27 mouse cellular contexts compared by ENCODE assay signal in the genomic region with DNA sequence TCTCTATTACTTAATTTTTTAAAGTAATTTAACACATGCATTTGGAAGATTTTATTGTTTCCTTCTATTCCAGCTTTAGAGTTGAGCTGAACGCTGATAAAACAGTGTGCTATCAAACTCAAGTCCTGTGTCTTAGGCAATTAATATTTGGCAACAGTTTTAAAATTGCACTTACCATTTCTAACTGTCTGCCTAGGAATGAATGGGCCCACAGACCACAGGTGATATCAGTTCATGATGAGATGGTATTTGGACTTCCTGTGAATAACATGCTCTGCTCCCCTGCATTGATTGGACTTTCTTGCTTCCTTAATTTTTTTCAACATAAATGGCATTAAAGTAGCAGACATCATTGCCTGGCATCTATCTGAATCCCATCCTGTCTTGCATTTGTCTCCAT.
"Had no signal": no experiment of that assay in that cellular context is flagged by ENCODE, and none has a peak within 500 bp of the region (broad histone marks: within the 10 kb centered on the region; RNA-seq: fewer than 3 reads in every experiment).

No protein-coding gene starts in this region.

- H3K9ac ChIP-seq: embryonic facial prominence, embryonic 12.5 days; embryonic facial prominence, embryonic 13.5 days; embryonic facial prominence, embryonic 15.5 days; forebrain, embryonic 12.5 days; forebrain, embryonic 13.5 days; forebrain, embryonic 15.5 days; forebrain, postnatal 0 days had no signal

- DNase-seq: cerebellum, adult 9-10 months; cerebellum, adult 9-11 months; cerebellum, postnatal 10 days; cerebellum, postnatal 14 days; cerebellum, postnatal 25 days; cerebellum, postnatal 36 days; embryo, embryonic 11 days; forebrain, postnatal 0 days; gastrocnemius, adult 2 months; gastrocnemius, postnatal 10 days; gastrocnemius, postnatal 14 days; gastrocnemius, postnatal 25 days; gastrocnemius, postnatal 36 days; heart, adult 11 months; heart, adult 18-20 months; heart, adult 2 months had no signal

- H3K27ac ChIP-seq: embryonic facial prominence, embryonic 10.5 days; embryonic facial prominence, embryonic 12.5 days; embryonic facial prominence, embryonic 13.5 days; embryonic facial prominence, embryonic 15.5 days; forebrain, embryonic 10.5 days; forebrain, embryonic 12.5 days; forebrain, embryonic 13.5 days; forebrain, embryonic 15.5 days; gastrocnemius, adult 2 months; heart, adult 2 months had no signal

- ATAC-seq: forebrain, embryonic 13.5 days; forebrain, embryonic 14.5 days; forebrain, embryonic 15.5 days; forebrain, embryonic 16.5 days; forebrain, postnatal 0 days had no signal

- H3K36me3 ChIP-seq: embryonic facial prominence, embryonic 10.5 days; embryonic facial prominence, embryonic 12.5 days; embryonic facial prominence, embryonic 13.5 days; embryonic facial prominence, embryonic 15.5 days; forebrain, embryonic 10.5 days; forebrain, embryonic 12.5 days; forebrain, embryonic 15.5 days had no signal

- H3K4me1 ChIP-seq: embryonic facial prominence, embryonic 10.5 days; embryonic facial prominence, embryonic 12.5 days; embryonic facial prominence, embryonic 13.5 days; embryonic facial prominence, embryonic 15.5 days; forebrain, embryonic 10.5 days; forebrain, embryonic 12.5 days; forebrain, embryonic 13.5 days; forebrain, embryonic 15.5 days had no signal

- H3K27me3 ChIP-seq: embryonic facial prominence, embryonic 12.5 days; embryonic facial prominence, embryonic 13.5 days; embryonic facial prominence, embryonic 15.5 days; forebrain, embryonic 12.5 days; forebrain, embryonic 13.5 days; forebrain, embryonic 15.5 days had no signal

- H3K4me2 ChIP-seq: embryonic facial prominence, embryonic 12.5 days; embryonic facial prominence, embryonic 13.5 days; embryonic facial prominence, embryonic 15.5 days; forebrain, embryonic 12.5 days; forebrain, embryonic 13.5 days; forebrain, embryonic 15.5 days had no signal

- H3K4me3 ChIP-seq: embryonic facial prominence, embryonic 10.5 days; embryonic facial prominence, embryonic 12.5 days; embryonic facial prominence, embryonic 13.5 days; embryonic facial prominence, embryonic 15.5 days; erythroblast, embryonic 14.5 days; forebrain, embryonic 10.5 days; forebrain, embryonic 12.5 days; forebrain, embryonic 13.5 days; forebrain, embryonic 15.5 days; gastrocnemius, adult 2 months; heart, adult 2 months had no signal

- H3K9me3 ChIP-seq: embryonic facial prominence, embryonic 10.5 days; embryonic facial prominence, embryonic 12.5 days; embryonic facial prominence, embryonic 13.5 days; embryonic facial prominence, embryonic 15.5 days; forebrain, embryonic 10.5 days; forebrain, embryonic 12.5 days; forebrain, embryonic 13.5 days; forebrain, embryonic 15.5 days had no signal
